Mouse (Mus musculus) spleen, embryonic (tissue): ENCODE results near the gene Nckap5.
"Not testable (repeated sequence)": the region's sequence is repeated elsewhere in the genome, so short reads cannot be mapped to it uniquely, and the experiment has no call there.

ENCODE experiments used
- CTCF ChIA-PET: fragments of 350-600 bp; sonication (Branson Sonifier 250); formaldehyde crosslinking; loops from one replicate; lab custom pipeline; 2022; lab: Charles Lee

The Nckap5 gene

DNA sequence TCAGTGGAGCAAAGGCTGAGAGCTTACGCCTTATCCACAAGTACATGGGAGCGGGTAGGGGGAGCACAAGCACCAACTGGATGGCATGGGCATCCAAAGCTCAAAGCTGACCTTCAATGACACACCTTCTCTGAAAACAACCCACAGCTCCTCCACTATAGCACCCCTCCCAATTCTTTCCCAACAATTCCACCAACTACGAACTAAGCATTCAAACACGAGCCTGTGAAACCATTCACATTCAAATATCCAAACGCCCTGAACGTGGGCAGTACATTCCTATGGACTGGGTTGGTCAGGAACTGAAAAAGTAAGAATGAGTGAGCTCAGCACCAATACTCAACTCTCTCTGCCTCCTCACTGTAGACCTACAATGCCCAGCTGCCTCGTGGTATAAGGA lies 646.8 kb downstream of the Nckap5 start:
- CTCF ChIA-PET, result no interaction called here

DNA sequence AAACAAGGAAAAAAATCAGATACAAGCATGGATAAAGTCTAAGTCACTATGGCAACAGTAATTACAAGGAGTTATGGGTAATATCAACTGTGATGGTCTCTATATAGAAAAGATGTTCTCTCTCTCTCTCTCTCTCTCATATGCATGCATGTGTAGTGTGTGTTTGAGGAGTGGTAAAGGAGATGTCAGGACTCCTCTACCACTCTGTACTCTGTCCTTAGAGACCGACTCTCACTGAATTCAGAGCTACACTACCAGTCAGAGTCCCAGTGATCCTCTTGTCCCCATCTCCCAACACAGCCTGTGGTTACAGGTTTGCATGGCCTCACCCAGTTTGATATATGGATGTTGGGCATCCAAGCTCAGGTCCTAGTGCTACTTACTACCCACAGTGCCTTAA lies 662.0 kb downstream of the Nckap5 start:
- CTCF ChIA-PET, result no interaction called here

DNA sequence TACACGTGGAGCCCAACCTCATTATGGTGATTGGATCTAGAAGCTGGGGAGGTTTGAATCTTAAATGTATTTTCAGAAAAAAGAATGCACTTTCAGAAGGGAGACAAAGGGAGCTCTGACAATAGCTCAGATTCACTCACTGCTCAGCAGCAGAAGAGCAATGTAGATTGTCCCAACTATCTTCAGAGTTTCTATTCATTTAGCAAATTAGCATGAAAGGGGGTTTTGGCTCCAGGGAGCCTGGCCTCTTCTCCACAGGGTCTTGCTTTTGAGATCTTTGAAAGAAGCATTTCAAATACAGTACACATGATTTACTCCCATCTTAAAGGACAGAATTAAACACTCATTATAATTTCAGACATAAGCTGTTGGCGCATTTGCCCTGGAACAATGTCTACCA lies 662.5 kb downstream of the Nckap5 start:
- CTCF ChIA-PET, result no interaction called here

DNA sequence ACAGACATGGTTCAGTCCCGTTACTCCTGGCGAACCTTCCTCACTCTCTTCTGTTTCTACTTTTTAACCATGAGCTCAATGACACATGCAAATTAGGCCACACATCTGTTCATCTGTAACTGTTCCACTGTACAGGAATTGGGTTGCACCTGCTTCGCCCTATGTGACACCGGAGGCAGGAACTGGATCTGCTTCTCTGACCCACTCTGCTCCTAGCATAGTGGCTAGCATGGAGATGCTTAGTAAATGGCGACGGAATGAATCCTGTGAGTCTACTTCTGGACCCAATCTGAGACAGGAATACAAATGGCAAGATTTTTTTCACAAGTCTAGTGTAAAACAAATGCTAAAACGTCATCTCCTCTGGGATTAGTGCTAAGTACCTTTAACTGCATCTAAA lies 663.1 kb downstream of the Nckap5 start:
- CTCF ChIA-PET, result no interaction called here

DNA sequence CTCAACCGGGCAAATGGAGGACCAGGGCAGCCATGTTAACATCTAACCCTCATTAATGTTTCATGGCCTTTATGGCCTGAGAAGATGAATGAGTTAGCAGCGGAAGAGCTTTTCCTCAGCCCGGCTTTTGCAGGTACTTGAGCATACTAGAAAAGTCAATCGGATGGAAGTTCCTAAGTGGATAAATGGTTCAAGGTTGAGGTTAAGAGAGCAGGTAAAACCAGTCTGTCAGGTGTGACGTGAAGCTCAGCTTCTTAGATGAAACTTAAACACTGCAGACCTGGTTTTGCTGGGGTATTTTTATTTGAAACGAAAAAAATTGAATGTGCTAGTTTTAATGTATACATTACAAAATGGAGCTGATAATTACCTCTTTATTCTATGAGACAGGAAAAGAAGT lies 671.3 kb downstream of the Nckap5 start:
- CTCF ChIA-PET, result no interaction called here

DNA sequence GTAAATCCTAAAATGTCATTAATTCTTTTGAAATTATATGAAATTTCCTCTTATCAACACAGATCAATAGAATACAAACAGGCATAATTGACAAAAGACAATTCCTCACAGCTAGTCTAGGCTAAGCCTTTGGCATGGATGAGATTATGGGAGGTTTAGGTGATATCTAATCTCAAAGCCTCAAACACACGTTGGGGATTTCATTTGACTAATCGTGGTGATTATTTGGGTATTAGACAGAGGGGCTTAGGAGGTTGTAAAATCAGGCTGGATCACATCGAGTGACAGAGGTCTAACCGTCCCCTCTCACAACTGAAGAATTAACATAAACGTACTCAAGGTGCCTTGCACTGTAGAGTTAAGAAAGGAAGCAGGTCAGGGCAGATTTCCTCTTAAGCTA lies 674.8 kb downstream of the Nckap5 start:
- CTCF ChIA-PET, result no interaction called here

DNA sequence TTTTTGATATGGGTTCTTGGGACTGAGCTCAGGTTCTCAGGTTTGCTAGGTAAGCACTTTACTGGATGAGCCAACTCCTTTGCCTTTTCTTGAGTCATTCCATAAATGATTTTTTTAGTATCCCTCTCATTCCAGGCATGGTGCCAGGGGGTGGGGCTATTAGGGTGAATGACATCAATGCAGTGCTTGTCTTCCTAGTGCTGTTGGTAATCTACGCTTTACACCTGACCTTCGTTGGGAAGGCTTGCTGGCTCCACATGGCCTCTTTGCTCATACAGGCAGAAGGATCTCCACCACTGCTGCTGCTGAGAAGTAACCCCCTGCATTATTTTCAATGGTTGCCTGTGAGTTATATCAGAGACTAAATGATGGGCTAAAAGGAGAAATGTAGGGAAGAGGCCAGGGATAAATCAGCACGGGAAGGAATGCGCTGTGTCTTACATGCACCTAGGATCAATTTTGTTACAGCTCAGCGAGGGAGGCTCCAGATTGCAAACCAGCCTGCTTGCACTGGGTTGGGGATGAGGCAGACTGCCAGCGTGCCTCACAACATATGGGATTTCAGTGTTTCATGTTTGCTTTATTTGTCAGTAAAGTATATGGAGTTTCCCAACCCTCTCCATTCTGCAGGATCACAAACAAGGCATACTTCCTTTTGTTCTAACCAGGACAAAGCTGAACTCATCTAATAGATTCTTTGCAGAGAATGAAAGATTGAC lies 676.9 kb downstream of the Nckap5 start:
- CTCF ChIA-PET, result no interaction called here

DNA sequence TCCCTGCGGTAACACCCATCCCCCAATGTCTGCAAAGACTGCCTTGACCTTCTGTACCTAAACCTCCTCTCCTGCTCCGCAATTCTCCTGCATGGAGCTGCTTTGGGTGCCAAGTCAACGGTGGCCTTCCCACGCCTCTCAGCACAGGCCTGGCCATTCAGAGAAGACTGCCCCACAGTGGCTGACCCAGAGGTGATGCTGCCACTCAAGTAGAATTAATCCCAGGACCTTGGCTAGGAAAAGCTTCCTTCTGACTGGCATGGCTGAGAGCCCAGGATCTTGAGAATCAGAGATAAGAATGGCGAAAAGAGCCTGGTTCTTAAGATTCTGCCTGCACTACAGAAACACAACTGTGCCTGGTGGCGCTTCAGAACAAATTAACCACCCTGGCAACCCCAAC lies 678.4 kb downstream of the Nckap5 start:
- CTCF ChIA-PET, result no interaction called here

DNA sequence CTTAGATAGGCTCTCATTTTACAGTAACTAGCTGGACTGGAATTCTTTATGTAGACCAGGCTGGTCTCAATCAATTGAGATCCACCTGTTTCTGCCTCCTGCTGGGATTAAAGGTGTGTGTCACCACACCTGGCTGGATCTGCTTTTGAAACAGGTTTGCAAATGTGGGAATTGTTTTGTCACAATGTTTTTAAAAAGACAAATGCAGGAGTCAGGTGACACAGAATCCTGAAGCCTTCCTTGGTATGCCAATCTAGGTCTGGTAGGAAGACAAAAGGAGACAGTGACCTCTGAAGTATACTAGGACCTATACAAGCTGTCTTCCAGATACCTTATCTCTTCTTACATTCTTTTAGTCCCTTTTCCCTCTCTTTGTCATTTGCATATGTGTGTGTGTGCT lies 680.6 kb downstream of the Nckap5 start:
- CTCF ChIA-PET, result no interaction called here

DNA sequence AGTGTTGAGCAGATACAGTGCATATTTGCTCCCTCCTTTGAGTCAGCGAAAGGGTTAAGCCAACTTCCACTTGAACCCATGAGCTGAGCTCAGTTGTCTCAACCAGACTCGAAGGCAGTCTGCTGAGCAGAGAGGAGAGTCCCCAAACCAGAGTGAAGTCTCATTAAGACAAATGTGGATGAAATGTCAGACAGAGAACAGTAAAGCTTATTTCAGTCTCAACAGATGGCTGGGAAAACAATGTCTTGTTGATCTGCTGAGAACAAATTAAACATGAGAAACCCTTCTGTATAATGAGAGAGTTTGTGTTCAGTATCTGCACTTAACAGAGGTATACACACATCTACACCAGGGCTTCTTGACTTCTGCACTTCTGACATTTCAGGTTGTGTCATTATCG lies 694.9 kb downstream of the Nckap5 start:
- CTCF ChIA-PET, result no interaction called here

DNA sequence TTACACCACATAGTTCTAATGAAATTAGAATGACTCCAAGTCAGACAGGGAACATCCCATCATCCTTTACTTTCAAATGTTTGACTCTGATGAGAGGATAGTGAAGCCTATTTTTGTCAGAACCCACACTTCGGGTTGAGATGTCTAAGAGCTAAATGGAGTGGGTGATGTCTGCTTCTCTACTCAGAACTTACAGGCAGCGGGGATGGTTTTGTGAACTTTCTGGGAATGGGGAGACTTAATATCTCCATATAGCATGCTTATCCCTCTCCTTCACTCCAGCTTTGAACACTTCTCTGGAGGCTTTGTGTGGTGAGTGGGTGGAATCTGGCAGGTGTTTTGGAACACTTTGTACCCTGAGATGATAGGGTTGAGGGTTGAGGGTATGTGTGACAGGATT lies 698.3 kb downstream of the Nckap5 start:
- CTCF ChIA-PET, result no interaction called here

DNA sequence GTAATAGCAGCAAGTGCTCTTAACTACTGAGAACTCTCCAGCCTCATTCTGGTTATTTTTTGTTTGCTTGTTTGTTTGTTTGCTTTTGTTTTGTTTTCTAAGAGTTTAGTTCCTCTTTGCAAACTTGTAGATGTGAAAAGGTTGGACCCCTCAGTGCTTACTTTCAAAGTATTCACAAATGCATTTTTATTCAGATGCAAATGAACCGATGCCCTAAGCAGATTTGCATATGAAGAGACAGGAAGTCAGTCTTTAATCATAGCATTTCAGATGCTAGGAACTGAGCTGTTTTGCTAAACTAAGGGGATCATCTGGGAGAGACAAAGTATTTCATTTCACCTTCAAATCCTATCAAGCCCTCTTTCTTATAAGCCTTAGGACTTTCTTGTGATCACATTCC lies 701.5 kb downstream of the Nckap5 start:
- CTCF ChIA-PET, result no interaction called here

DNA sequence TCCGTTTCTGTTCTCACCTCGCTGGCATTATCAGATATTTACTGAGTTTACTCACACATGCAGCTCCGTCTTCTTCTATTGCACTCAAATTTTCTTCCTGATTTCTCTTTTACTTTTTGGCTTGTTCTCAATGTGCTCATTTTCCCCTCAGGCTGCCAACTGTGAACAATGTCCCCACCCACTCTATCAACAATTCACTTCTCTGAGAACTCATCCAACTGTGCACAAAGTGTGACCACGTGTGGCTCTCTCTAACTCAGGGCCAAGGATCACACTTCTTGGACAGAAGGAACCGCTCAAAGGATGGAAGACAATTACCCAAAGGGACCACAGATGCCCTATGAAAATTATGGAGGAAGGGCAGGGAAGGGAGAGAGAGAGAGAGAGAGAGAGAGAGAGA lies 707.5 kb downstream of the Nckap5 start:
- CTCF ChIA-PET, result no interaction called here

DNA sequence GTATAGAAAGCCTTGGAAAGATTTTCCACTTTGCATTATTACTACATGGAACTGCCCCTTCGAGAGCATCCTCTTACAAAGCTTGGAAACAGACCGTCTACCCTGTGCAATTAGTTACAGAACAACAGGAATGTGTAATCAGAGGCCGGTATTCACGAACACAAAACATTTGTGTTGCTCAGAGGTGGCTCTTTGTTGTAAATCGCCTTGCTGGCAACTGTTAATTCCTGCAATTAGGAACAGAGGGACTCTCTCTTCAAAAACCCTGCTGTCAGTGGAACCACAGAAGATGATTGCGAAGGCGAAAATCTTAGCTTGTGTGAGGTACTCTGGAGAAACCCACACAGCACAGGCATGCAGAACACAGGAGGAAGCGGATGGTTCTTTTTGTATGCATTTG lies 710.1 kb downstream of the Nckap5 start:
- CTCF ChIA-PET, result no interaction called here

DNA sequence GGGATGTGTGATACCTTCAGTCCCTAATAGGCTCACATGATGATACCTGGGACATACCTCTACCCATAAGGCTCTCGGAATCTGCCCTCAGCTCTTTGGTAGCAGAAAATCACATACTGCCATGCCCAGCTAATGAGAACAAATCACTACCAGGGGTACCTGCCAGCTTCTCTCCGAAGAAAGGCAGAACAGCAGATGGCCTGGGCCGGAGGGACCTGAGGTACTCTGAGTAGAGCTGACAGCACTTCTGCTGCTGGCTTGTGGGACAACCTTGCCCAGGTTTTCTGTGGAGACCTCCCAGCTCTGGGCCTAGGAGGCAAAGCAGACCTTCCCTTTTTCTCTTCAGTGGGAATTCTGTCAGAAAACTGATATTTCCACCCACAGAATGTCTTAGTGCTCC lies 714.6 kb downstream of the Nckap5 start:
- CTCF ChIA-PET, result no interaction called here

DNA sequence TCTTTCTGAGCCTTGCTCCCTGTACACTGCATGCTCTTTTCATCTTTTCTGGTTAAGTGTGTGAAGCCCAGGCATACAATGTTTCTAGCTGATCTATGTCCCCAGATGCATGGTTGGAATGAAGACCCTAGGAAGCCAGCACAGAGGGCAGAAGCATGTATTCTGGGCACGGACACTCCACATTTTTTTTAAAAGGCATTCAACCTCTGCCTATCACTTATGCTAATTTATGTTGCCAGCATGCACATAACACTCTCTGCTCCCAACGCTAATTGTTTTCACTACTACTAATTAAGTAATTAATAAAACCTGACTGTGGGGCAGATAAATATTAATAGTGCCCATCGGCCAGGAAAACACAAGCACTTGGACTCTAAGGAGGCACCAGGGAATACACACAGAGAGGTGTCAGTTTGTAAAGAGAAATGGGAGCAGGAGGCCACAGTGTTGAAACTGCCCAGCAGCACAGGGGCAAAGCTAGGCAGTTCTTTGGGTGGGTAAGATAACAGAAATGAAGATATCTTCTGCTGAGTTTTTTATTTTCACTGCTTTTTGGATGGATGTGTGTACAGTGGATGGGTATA lies 724.8 kb downstream of the Nckap5 start:
- CTCF ChIA-PET, result no interaction called here

DNA sequence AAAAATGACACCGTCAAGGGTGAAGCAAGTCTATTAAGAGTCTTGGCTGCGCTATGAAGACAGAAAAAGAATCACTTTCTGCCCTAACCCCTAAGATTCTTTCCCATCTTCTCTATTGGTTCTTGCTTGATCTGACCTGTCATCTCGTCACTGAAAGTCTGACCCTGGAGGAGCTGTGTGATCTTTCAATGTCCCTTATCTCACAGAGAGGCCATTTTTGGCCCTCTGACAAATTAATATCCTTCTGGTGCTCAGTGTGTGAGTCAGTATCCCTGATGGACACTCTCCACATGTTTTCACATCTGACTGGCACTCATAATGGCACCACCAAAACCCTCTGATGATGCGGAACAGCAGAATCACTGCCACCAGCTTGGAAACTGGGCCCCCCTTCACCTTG lies 736.3 kb downstream of the Nckap5 start:
- CTCF ChIA-PET, result no interaction called here

DNA sequence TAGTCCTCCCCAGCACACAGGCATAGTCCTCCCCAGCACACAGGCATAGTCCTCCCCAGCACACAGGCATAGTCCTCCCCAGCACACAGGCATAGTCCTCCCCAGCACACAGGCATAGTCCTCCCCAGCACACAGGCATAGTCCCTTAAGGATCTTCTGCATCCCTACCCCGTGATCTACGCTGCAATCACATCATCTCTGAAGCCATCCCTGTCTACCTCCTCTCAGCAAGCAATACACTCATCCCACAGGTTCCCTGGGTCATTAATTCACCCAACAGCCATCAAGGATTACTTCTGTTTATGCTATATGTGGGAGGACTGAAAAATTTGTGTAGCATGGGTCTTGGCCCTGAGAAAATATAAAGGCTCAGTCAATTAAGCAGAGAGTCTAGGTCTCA lies 738.6 kb downstream of the Nckap5 start:
- CTCF ChIA-PET, result not testable (repeated sequence)

DNA sequence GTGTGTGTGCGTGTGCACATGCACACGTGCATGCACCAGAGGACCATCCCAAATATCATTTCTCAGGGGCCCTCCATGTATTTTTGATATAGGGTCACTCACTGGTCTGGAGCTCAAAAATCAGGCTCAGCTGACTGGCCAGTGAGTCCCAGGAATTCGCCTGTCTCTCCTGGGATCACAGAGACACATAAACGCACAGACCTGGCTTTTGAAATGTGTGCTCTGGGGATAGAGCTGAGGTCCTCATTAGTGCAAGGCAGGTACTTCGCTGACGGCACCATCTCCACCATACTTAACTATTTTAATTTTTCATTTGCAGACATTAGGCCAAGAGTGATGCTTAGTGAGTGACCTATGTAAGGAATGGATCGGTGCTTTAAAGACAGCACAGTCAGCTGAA lies 743.4 kb downstream of the Nckap5 start:
- CTCF ChIA-PET, result no interaction called here

DNA sequence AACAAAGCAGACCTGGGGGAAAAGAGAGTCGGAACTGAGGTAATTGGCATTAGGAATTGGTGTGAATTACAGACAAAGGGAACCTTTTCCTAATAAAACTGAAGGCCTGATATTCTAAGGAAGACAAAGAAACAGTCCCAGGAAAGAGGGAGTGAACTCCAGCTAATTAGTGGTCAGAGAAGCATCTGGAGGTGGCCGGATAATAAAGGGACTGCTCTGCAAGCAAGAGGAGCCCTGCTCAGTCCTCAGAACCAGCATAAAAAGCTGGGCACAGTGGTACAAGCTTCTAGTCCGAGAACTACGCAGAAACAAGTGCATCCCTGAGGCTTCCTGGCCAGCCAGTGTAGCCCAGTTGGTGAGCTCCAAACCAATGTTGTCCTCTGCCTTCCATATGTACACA lies 754.3 kb downstream of the Nckap5 start:
- CTCF ChIA-PET, result no interaction called here

DNA sequence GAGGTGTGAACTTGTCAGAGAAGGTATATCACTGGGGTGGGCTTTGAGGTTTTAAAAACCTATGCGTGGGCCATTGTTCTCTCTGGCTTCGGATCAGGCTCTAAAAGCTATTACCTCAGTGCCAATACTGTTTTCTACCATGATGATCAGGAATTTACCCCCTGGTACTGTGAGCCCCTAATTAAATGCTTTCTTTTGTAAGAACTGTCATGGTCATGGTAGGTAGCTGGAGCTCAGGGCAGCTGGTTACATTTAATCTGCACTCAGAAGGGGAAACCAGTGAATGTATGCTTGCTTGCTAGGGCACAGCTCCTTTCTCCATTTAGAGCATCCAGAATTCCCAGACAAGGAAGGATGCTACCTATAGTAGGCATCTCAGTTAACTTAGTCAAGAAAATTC lies 759.7 kb downstream of the Nckap5 start:
- CTCF ChIA-PET, result no interaction called here

DNA sequence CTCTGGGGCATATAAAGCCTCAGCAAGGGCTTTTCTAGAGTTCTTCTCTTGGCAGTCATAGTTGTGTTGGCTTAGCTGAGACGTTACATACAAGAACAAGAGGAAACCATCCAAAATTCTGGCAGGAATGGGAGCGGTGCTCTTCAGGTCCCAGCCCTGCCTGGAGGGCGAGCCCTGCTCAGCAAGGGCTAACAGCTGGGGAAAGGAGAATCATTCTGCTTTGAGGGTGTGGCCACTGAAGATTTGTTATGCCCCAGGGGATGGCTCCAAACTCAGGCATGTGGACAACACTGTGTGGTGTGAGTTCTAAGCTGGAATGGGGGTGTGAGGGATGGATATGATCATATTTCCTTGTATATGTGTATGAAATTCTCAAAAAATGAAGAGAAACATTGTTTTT lies 779.1 kb downstream of the Nckap5 start:
- CTCF ChIA-PET, result no interaction called here

DNA sequence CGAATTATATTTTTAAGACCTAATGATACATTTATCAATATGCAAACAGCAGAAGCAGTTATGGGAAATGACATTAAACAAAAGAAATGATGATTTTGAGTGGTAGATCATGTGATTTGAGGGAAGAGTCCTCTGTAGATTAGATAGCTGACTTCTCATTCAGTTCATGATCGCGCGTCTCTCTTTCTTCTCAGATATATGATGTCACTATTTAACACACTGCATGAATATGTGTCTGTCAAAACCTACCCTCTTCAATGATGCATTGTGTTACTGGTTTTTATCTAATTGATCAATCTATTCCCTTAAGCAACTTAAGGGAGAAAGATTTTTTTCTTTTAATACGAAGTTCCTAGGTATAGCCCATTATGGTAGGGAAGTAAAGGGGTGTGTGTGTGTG lies 787.7 kb downstream of the Nckap5 start:
- CTCF ChIA-PET, result no interaction called here

DNA sequence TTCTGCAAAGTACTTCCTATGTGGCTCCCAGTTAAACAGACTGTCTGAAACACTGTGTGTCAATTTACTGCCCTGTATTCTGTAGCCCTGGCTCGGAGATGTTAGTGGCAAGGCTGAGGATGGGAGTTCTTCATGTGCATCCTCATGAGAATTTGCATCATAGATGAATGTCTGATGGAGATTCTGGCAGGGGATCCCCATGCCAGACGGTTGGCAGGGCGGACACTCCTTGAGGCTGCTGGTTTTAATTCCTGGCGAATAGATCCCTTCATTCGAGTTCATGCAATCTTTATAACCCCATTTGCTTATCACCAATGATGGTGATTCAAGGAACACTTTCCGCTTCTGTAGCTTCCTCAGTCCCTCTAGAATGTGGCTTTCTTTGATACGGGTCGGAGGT lies 803.1 kb downstream of the Nckap5 start:
- CTCF ChIA-PET, result no interaction called here
